Comparison of ENCODE assay signal across 22 mouse cellular contexts in genomic region chr5:117108731-117109130, GRCm38 (mm10).
"Had no signal": no experiment of that assay in that cellular context is flagged by ENCODE, and none has a peak within 500 bp of the region (broad histone marks: within the 10 kb centered on the region; RNA-seq: fewer than 3 reads in every experiment).

No protein-coding gene starts in this region.

- DNase-seq: cerebellum, postnatal 10 days; cerebellum, postnatal 14 days; cerebellum, postnatal 36 days; embryo, embryonic 11 days; forebrain, postnatal 0 days; gastrocnemius, adult 2 months; gastrocnemius, postnatal 10 days; gastrocnemius, postnatal 14 days; gastrocnemius, postnatal 25 days; gastrocnemius, postnatal 36 days; heart, adult 18-20 months; heart, adult 2 months had no signal

- H3K4me3 ChIP-seq: embryonic facial prominence, embryonic 10.5 days; embryonic facial prominence, embryonic 12.5 days; embryonic facial prominence, embryonic 13.5 days; embryonic facial prominence, embryonic 15.5 days; erythroblast, embryonic 14.5 days; forebrain, embryonic 10.5 days; forebrain, embryonic 12.5 days; forebrain, embryonic 13.5 days; forebrain, embryonic 15.5 days; gastrocnemius, adult 2 months; heart, adult 2 months; heart, embryonic 10.5 days had no signal

- H3K27me3 ChIP-seq: embryonic facial prominence, embryonic 12.5 days; embryonic facial prominence, embryonic 13.5 days; embryonic facial prominence, embryonic 15.5 days; forebrain, embryonic 12.5 days; forebrain, embryonic 13.5 days; forebrain, embryonic 15.5 days had no signal

- H3K4me1 ChIP-seq: embryonic facial prominence, embryonic 10.5 days; embryonic facial prominence, embryonic 12.5 days; embryonic facial prominence, embryonic 15.5 days had no signal

- H3K27ac ChIP-seq: embryonic facial prominence, embryonic 10.5 days; embryonic facial prominence, embryonic 12.5 days; embryonic facial prominence, embryonic 13.5 days; embryonic facial prominence, embryonic 15.5 days; forebrain, embryonic 10.5 days; forebrain, embryonic 12.5 days; forebrain, embryonic 13.5 days; forebrain, embryonic 15.5 days; gastrocnemius, adult 2 months; heart, adult 2 months; heart, embryonic 10.5 days had no signal
